Mouse (Mus musculus): ENCODE data around the gene Enpp6. TPM values are rescaled to one million over a fixed set of nuclear protein-coding genes. Genes with fewer than 3 reads are reported as not detected.

Gene Enpp6
- polyA plus RNA-seq, 1 experiment from 2014 or later, result 0.13 TPM

GRCm38 (mm10) chr8:47136047-47136446 is 149.4 kb downstream of the Enpp6 start:
- no peak overlapping the region for H3K4me3 ChIP-seq (ENCODE audit: low read depth, low read length)
- WGBS, result 50% methylated on average over 5 of the region's 5 CpGs
- DNase-seq (ENCODE audit: low spot score) (no peak), ATAC-seq (replicated peaks; ENCODE audit: low FRiP score) (no peak)
- H3K9me3 ChIP-seq (ENCODE audit: control insufficient read depth, low read length), result no peaks in the 10 kb centered on the region
- H3K27ac ChIP-seq (ENCODE audit: low read depth, low read length), result no peak overlapping the region
- no peaks in the 10 kb centered on the region for H3K36me3 ChIP-seq (ENCODE audit: control insufficient read depth, insufficient read depth, low read length)
- no peak overlapping the region for H3K9ac ChIP-seq (ENCODE audit: low read length)
- H3K4me1 ChIP-seq (replicated peaks; ENCODE audit: control insufficient read depth, insufficient read depth, low read length), result no peaks in the 10 kb centered on the region
- no peak overlapping the region for H3K4me2 ChIP-seq (ENCODE audit: low read depth, low read length, severe bottlenecking)
- no peaks in the 10 kb centered on the region for H3K27me3 ChIP-seq (ENCODE audit: control insufficient read depth, insufficient read depth, low read length)

DNA sequence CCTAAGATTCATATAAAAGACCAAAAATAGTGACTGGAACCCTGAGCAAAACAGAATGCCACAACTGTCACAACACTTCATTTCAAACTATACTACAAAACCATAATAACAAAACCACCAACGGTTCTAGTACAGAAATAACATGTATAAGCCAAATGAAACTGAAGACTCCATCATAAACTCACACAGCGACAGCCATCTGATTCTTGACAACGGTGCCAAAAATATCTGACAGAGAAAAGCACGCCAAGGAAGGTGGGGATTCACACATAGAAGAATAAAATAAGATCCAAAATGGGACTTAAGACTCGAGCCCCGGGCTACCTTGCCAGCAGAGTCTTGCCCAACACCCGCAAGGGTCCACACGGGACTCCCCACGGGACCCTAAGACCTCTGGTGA is 158.6 kb downstream of the Enpp6 start:
- no peak overlapping the region for H3K9ac ChIP-seq (ENCODE audit: low read length)
- no peak overlapping the region for H3K4me2 ChIP-seq (ENCODE audit: low read depth, low read length, severe bottlenecking)
- H3K4me1 ChIP-seq (replicated peaks; ENCODE audit: control insufficient read depth, insufficient read depth, low read length), result no peaks in the 10 kb centered on the region
- H3K27me3 ChIP-seq (ENCODE audit: control insufficient read depth, insufficient read depth, low read length), result no peaks in the 10 kb centered on the region
- no peak overlapping the region for H3K27ac ChIP-seq (ENCODE audit: low read depth, low read length)
- DNase-seq (ENCODE audit: low spot score), result no peak
- WGBS, result 94% methylated on average over 9 of the region's 9 CpGs
- no peaks in the 10 kb centered on the region for H3K9me3 ChIP-seq (ENCODE audit: control insufficient read depth, low read length)
- no peak for ATAC-seq (replicated peaks; ENCODE audit: low FRiP score)
- no peaks in the 10 kb centered on the region for H3K36me3 ChIP-seq (ENCODE audit: control insufficient read depth, insufficient read depth, low read length)
- H3K4me3 ChIP-seq (ENCODE audit: low read depth, low read length), result no peak overlapping the region

Other genes starting within 250 kb of the Enpp6 start
- gene Irf2, start 247.2 kb upstream of the Enpp6 start, polyA plus RNA-seq (2014; fragmentation: Nextera tagmentation; extraction: Ambion mirVana), result 7.7 and 12.8 TPM in 2 replicates